Mouse (Mus musculus): ENCODE data around the gene Gpm6b.

Gpm6b gene

DNA sequence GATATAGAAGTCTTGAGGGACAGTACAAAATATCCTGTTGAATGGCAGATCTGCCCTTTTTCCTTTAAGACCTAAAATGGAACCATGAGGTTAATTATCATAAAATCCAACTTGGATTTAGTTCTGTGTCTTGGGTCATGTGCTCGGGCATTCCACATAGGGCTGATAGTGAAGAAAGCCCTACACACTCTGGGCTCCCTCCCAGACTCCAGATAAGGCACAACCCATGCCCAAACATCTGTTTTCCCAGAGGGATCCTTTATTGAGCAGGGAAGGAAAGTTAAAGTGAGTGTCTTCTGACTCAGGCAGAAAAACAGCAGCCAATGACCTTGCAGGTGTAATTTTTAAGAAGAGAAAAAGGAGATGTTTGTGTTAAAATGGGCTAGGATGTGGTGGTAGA is 116.2 kb downstream of the Gpm6b start:
- no peak for DNase-seq (ENCODE audit: low read depth, low spot score)

DNA sequence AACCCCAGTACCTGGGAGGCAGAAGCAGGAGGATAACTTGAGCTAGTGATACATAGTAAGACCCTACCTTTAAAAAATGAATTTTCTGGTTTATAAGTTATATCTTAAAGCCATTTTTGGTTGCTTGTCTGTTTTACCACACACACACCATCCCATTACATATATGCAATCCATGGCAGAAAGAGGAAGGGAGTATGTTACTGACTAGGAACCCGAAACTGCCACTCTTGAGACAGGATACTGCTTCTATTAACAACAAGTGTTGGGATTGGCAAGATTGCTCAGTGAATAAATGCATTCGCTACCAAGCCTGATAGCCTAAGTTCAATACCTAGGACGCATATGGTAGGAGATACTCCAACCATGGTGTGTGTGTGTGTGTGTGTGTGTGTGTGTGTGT is 117.6 kb downstream of the Gpm6b start:
- DNase-seq (ENCODE audit: low read depth, low spot score) = no peak

DNA sequence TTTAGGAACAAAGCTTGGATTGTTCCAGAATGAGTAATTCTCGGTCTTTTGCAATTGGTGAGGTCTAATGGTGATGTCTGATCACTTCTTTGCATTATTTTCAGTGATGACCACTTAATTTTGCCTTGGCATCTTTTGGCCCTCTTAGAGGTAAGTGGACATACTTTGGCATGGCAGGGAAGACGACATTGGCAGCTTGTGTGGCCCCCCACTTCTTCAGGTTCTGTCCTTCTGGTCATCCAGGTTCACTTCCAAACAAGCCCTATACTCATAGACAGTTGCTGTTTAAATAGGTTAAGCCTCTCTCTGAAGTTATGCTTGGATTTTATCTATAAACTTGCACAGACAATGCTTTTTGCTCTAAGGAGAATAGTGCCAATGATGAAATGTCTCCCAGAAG is 120.2 kb downstream of the Gpm6b start:
- DNase-seq (ENCODE audit: low read depth, low spot score) = peak; percentile 58

DNA sequence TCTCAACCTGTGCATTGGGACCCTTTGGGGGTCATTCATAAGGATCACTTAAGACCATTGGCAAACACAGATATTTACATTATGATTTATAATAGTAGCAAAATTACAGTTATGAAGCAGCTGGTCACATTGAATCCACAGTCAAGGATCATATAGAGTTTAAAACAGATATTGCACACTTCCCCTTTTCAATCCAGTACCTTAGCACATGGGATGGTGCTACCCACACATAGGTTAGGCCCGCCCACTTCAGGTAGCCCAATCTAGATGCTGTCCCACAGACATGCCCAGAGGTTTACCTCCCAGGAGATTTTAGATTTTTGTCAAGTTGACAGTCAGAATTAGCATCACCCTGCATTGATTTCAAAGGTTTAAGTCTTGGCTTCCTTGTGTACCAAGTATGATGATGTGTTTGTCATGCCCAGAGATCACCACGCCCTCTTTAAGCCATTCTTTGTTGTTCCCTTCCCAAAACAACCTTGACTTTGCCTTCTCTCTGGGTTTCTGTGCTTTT is 121.3 kb downstream of the Gpm6b start:
- DNase-seq (ENCODE audit: low read depth, low spot score) = no peak

DNA sequence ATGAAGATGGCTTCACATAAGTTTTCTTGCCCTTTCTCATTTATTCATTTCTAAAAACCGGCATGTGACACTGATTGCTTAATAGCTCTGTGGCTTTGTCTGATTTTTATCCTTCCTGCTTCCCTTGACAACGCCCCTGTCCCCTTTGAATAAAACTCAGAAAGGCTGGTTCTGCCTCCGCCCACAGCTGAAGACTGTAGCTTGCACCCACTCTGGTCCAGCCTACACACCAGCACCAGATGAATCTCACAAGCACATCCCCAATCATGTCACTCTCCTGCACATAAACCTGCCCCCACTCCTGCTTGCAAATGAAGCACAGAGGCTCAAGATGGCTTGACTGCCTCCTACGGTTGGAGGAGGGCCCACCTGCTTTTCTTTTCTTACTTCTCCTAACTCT is 121.7 kb downstream of the Gpm6b start:
- peak; percentile 86 for DNase-seq (ENCODE audit: low read depth, low spot score)

DNA sequence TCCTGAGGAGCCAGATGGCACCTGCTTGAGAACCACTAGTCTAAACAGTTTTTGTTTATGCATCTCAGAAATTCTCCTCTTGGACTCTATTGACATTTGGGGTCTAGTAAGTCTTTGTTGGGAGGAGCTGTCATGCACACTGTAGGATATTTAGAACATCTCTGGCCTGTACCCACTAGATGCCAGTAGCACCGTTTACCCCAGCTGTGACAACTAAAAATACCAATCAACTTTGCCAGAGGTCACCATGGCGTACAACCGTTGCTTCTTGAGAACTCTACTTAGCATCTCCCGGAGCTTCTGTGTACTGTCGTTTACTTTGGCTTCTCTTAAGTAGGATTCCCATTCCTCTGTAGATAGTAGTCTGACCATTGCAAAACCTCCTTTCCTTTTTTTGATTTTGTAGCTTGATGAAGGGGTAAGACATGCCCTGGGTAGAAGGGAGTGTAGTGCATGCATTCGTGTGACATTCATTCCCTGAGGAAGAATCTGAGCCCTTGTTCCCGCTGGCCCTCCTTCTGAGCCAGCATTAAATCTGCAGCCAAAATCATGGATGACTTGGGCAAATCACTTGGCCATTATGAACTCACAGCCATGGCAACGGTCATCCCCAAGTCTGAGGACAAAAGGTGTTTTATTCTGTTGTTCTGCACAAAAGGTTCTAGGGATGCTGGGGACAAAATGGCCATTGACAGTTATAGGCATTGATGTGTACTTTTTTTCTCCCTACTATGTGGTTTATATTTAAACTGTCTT is 126.9 kb downstream of the Gpm6b start:
- peak; percentile 78 for DNase-seq (ENCODE audit: low read depth, low spot score)

DNA sequence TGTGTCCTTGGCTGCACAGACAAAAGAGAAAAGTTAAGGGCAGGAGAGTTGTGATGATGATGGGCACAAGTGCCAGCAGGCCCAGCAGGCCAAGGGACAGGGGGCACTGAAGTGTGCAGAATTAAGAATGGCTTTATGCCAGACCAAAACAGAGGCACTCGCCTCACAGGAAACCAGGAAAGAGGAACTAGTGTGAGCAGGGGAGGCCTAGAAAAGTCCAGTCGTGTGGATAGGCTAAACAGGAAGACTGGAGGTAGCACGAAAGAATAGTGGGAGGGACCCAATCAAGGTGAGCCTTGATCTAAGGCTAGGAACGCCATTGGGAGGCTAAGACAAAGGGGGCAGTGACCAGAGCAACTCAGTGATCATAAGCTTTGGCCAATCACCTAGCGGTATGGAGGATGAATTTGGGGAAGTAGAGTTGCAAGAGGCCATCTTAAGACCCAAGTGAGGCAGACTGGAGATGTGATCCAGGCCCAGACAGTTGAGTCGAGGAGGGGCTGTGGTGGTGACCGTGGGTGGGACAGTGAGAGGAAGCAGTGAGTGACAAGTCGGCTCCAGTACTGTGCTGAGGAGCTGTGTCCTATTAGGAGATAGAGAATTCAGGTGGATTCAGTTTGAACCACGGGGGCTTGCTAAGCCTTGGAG is 138.1 kb downstream of the Gpm6b start:
- no peak for DNase-seq (ENCODE audit: low read depth, low spot score)

DNA sequence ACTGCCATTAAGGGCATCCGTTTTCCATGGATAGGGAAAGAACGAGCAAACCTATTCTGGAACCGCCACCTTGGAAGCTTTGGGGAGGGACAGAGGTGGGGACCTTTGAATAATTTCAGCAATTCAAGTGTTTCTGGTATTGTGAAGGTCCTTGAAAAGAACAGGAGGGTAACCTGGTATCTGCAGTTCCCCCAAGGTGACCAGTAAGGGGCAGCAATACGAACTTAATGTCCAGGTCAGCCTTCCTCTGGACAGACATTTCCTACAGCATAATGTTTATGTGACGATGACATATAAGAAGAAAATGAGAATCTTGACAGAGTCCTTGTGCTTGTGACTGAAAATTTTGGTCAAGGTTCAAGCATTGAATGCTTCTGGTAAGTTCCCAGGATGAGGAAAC is 139.9 kb downstream of the Gpm6b start:
- no peak for DNase-seq (ENCODE audit: low read depth, low spot score)

DNA sequence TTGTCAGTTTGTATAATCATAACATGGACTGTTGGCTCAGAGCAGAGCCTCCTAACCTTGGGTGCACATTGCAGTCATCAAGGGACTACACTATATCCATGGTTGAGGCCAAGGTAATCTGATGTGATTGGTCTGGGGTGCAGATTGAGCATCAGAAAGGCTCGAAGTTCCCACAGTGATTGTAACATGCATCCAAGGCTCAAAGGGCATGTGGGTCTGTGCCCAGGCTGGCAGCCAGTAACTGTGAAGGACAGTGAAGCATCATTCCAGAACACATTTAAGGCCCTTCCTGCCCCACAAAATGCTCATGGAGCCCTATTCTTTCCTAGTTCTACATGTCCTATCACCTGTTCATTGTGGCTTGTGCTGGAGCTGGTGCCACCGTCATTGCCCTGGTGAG is 144.9 kb downstream of the Gpm6b start:
- no peak for DNase-seq (ENCODE audit: low read depth, low spot score)

DNA sequence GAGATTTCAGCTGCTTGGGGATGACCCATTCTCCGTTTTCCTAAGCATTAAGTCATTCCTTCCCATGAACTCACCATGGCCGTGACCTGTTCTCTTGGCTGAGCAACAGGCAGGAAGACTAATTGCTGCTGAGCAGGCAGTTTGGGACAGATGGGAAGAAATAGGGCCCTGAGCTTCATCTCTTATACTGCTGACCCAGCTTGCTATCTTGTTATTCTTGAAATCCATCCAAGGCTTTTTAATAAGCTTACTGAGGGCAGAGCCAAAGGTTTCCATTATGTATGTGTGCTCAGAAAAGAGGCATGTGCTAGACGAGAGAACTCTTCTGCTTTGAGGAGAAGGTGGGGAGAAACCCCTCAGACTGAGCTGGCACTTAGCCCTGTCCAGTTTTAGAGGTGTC is 146.2 kb downstream of the Gpm6b start:
- DNase-seq (ENCODE audit: low read depth, low spot score) = peak; percentile 44

DNA sequence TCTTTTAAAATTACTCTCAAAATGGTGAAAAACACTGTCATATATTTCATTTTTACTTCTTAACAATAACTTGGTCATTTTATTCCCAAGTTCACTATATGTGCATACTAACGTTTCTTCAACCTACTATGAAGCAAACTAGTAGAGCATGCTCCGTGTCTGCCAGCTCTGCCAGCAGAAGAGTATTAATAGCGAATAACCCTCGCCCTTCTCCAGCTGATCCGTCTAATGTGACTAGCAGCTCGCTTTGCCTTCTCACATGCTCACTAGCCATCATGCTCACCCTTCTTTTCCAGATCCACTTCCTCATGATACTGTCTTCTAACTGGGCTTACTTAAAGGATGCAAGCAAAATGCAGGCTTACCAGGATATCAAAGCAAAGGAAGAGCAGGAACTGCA is 147.9 kb downstream of the Gpm6b start:
- DNase-seq (ENCODE audit: low read depth, low spot score) = no peak

DNA sequence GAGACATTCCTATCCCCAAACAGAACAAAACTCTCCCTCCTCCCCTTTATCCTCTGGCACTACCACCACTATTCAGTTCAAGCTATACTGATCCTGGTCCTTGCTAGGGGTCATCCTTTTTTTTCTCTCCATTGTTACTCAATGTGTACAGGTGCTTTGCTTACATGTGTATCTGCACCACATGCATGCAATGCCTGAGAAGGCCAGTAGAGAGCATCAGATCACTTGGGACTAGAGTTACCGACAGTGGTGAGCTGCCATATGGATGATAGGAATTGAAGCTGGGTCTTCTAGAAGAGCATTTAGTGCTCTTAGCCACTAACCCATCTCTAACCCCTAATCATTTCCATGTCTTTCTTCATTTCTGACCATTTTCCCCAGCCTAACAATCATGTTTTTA is 155.0 kb downstream of the Gpm6b start:
- no peak for DNase-seq (ENCODE audit: low read depth, low spot score)

DNA sequence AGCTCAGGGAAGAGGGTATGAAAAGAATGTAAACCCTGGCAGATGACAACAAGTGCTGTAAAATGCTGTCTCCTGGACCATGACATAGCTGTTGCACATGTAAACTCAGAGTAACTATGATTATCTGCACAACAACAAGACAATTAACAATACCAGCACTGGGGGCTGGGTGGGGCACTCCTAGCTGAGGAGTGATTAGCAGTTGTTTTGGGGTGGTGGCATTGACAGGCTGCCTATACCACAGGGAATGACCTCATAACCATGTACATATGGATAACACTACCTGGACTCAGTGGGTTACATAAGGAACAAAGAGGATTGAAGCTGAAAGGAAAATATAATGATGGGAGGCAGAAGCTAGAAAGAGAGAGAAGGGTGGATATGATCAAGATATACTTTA is 169.2 kb downstream of the Gpm6b start:
- DNase-seq (ENCODE audit: low read depth, low spot score) = no peak

DNA sequence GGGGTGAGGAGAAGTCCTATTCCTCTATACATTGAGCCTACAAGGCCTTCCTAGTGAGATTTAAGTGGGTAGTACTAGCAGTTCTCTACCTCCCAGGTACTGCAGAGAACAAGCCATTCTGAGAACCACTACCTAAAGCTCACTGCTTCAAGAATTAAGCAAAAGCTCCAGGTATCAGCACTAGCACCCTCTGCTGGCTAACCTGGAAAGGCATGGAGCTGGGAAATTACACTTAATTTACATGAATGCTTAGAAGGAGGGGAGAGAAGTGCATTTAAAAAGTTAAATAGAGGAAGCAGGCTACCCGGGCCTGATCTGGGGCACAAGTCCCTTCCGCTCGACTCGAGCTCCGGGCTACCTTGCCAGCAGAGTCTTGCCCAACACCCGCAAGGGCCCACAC is 177.5 kb downstream of the Gpm6b start:
- peak; percentile 72 for DNase-seq (ENCODE audit: low read depth, low spot score)

DNA sequence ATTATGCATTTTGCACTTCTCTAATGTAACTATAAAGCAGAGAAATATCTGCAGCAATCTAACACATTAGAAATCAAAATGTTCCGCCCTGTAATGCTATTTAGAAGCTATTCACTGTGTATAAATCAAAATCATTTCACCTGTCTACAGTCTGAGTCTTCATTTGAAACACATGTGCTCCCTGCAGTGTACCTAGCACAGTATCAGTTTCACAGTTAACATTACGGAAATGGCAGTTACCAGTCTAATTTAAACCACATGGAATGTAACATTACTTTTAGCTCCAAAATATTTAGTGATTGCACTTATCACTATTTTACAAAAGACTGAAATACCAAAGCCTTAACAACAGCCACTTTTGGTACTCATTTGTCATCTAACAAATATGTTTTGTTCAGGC is 196.1 kb downstream of the Gpm6b start:
- DNase-seq (ENCODE audit: low read depth, low spot score) = no peak

Data from brain, adult 2 months (tissue).